Mouse (Mus musculus): Measurements from ENCODE around the gene Fgfr2. TPM values are rescaled to one million over a fixed set of nuclear protein-coding genes. Genes with fewer than 3 reads are reported as not detected.

The Fgfr2 gene
- polyA plus RNA-seq, 1 experiment from 2014 or later = 18.5 TPM

Small RNA genes within 50 kb of the gene (microRNA-seq; reads per million reads assigned to microRNA genes)
- gene Mir7061 = not detected

Other genes with a start within 250 kb of the Fgfr2 start
- 9.0 and 9.2 TPM in 2 replicates for gene Zranb1, start 192.2 kb downstream of the Fgfr2 start, polyA plus RNA-seq (2016; fragmentation: Nextera tagmentation; extraction: Ambion mirVana)
- gene Ctbp2, start 1.0 kb upstream of the Fgfr2 start, polyA plus RNA-seq (2016; fragmentation: Nextera tagmentation; extraction: Ambion mirVana) = 23.1 and 24.1 TPM in 2 replicates

Measured in liver, embryonic 12.5 days (tissue).